Mouse (Mus musculus) CH12.LX (cell line): Measurements from ENCODE around the gene Daxx. TPM values are rescaled to one million over a fixed set of nuclear protein-coding genes. Genes with fewer than 3 reads are reported as not detected.
"Not testable (repeated sequence)": the region's sequence is repeated elsewhere in the genome, so short reads cannot be mapped to it uniquely, and the experiment has no call there.

Experiments used
- DNase-seq: peaks from one replicate; pipeline ENCODE4 v3.0.0-alpha.2; 2013; ENCODE audit errors: extremely low read depth
- H3K27ac ChIP-seq: 2 replicates; pipeline ENCODE4 v1.5.1; 2012; ENCODE audit warnings: low read depth, mild to moderate bottlenecking, control low read depth, moderate library complexity; ENCODE audit not compliant: insufficient read depth
- H3K27me3 ChIP-seq: replicated peaks from 2 replicates; pipeline ENCODE3; 2012; ENCODE audit warnings: inconsistent platforms
- H3K36me3 ChIP-seq, 2 experiments: replicated peaks in 1 of 2; 2 replicates each; pipeline versions ENCODE3 to v1.6.1; 2012; ENCODE audit warnings: inconsistent platforms in 1 of 2, low read length in 1 of 2, mild to moderate bottlenecking in 1 of 2, mixed read lengths in 1 of 2, moderate library complexity in 1 of 2; ENCODE audit not compliant: control insufficient read depth in 1 of 2, insufficient read depth in 1 of 2
- H3K4me1 ChIP-seq, 2 experiments: 2 replicates each; pipeline ENCODE4 v1.6.1; 2012; ENCODE audit warnings: inconsistent platforms in 1 of 2, moderate library complexity in 1 of 2; ENCODE audit not compliant: insufficient read depth in 2 of 2, control insufficient read depth in 1 of 2
- H3K4me2 ChIP-seq: 2 replicates; pipeline ENCODE4 v1.6.1; 2012; ENCODE audit warnings: low read depth, mild to moderate bottlenecking, control low read depth; ENCODE audit not compliant: poor library complexity, insufficient read depth, severe bottlenecking
- H3K4me3 ChIP-seq, 3 experiments: fragments of 150-350 bp in 1 of 3; sonication (generic) in 1 of 3; replicated peaks in 1 of 3; 2 replicates each; pipeline versions ENCODE3 to v1.5.1; 2011 to 2012; ENCODE audit warnings: low read depth in 2 of 3, low read length in 2 of 3, mild to moderate bottlenecking in 2 of 3, moderate library complexity in 2 of 3, control low read depth in 1 of 3, improper control_type of control experiment in 1 of 3, inconsistent platforms in 1 of 3, mixed read lengths in 1 of 3; ENCODE audit not compliant: poor library complexity in 1 of 3
- H3K79me2 ChIP-seq: replicated peaks from 2 replicates; pipeline ENCODE4 v1.6.1; 2012; ENCODE audit warnings: mild to moderate bottlenecking, moderate library complexity; ENCODE audit not compliant: control insufficient read depth, poor library complexity, insufficient read depth, severe bottlenecking; ENCODE audit errors: extremely low read depth
- H3K9ac ChIP-seq: 2 replicates; pipeline ENCODE4 v1.6.1; 2012; ENCODE audit warnings: low read depth, mild to moderate bottlenecking, control low read depth, moderate library complexity; ENCODE audit not compliant: insufficient read depth
- H3K9me3 ChIP-seq: replicated peaks from 2 replicates; pipeline ENCODE3; 2012; ENCODE audit warnings: low read length, inconsistent platforms, mixed read lengths
- BHLHE40 ChIP-seq: IDR thresholded peaks from 2 replicates; pipeline ENCODE4 v1.6.1; 2011; ENCODE audit warnings: mild to moderate bottlenecking, low read depth, low read length, improper control_type of control experiment
- CHD2 ChIP-seq: IDR thresholded peaks from 2 replicates; pipeline ENCODE4 v1.6.1; 2011; ENCODE audit warnings: low read length, improper control_type of control experiment
- E2F4 ChIP-seq: IDR thresholded peaks from 2 replicates; pipeline ENCODE4 v1.6.1; 2011; ENCODE audit warnings: low read depth, low read length, improper control_type of control experiment; ENCODE audit not compliant: insufficient replicate concordance
- ELF1 ChIP-seq: IDR thresholded peaks from 2 replicates; pipeline ENCODE4 v1.6.1; 2014; ENCODE audit warnings: low read depth, mild to moderate bottlenecking, inconsistent platforms, low read length, improper control_type of control experiment
- EP300 ChIP-seq: IDR thresholded peaks from 2 replicates; pipeline ENCODE4 v1.6.1; 2011; ENCODE audit warnings: low read length, improper control_type of control experiment
- ETS1 ChIP-seq: conservative IDR thresholded peaks from 2 replicates; pipeline ENCODE4 v1.6.1; 2012; ENCODE audit warnings: low read depth, mild to moderate bottlenecking, inconsistent platforms, low read length, improper control_type of control experiment, moderate library complexity
- IRF4 ChIP-seq: IDR thresholded peaks from 2 replicates; pipeline ENCODE4 v1.6.1; 2014; ENCODE audit warnings: low read depth, mild to moderate bottlenecking, inconsistent platforms, low read length, improper control_type of control experiment
- JUN ChIP-seq: IDR thresholded peaks from 2 replicates; pipeline ENCODE4 v1.6.1; 2011; ENCODE audit warnings: low read depth, mild to moderate bottlenecking, low read length, improper control_type of control experiment, moderate library complexity; ENCODE audit not compliant: insufficient read depth
- JUND ChIP-seq: conservative IDR thresholded peaks from 2 replicates; pipeline ENCODE4 v1.6.1; 2011; ENCODE audit warnings: low read depth, low read length, improper control_type of control experiment
- MAFK ChIP-seq: IDR thresholded peaks from 2 replicates; pipeline ENCODE4 v1.6.1; 2011; ENCODE audit warnings: low read length, improper control_type of control experiment; ENCODE audit not compliant: insufficient replicate concordance
- MAX ChIP-seq: IDR thresholded peaks from 2 replicates; pipeline ENCODE4 v1.6.1; 2011; ENCODE audit warnings: low read length, improper control_type of control experiment
- MAZ ChIP-seq: IDR thresholded peaks from 2 replicates; pipeline ENCODE4 v1.6.1; 2012; ENCODE audit warnings: low read depth, mild to moderate bottlenecking, inconsistent platforms, low read length, improper control_type of control experiment, moderate library complexity
- MXI1 ChIP-seq: IDR thresholded peaks from 2 replicates; pipeline ENCODE4 v1.6.1; 2011; ENCODE audit warnings: mild to moderate bottlenecking, low read depth, low read length, improper control_type of control experiment
- MYC ChIP-seq: IDR thresholded peaks from 2 replicates; pipeline ENCODE4 v1.6.1; 2011; ENCODE audit warnings: low read depth, mild to moderate bottlenecking, improper control_type of control experiment, low read length
- PAX5 ChIP-seq: IDR thresholded peaks from 2 replicates; pipeline ENCODE4 v1.6.1; 2012; ENCODE audit warnings: low read length, inconsistent platforms, mixed read lengths
- POLR2A ChIP-seq: IDR thresholded peaks from 2 replicates; pipeline ENCODE4 v1.6.1; 2011; ENCODE audit warnings: low read depth, mild to moderate bottlenecking, improper control_type of control experiment, low read length
- RAD21 ChIP-seq: IDR thresholded peaks from 2 replicates; pipeline ENCODE4 v1.6.1; 2011; ENCODE audit warnings: low read depth, mild to moderate bottlenecking, low read length, improper control_type of control experiment, moderate library complexity
- RCOR1 ChIP-seq: conservative IDR thresholded peaks from 2 replicates; pipeline ENCODE4 v1.6.1; 2012; ENCODE audit warnings: low read depth, mild to moderate bottlenecking, inconsistent platforms, low read length, improper control_type of control experiment
- SIN3A ChIP-seq: IDR thresholded peaks from 2 replicates; pipeline ENCODE4 v1.6.1; 2012; ENCODE audit warnings: low read length, improper control_type of control experiment, inconsistent platforms
- SMC3 ChIP-seq: IDR thresholded peaks from 2 replicates; pipeline ENCODE4 v1.6.1; 2011; ENCODE audit warnings: low read depth, low read length, improper control_type of control experiment
- TBP ChIP-seq: conservative IDR thresholded peaks from 2 replicates; pipeline ENCODE4 v1.6.1; 2011; ENCODE audit warnings: low read depth, low read length, improper control_type of control experiment
- TCF12 ChIP-seq: IDR thresholded peaks from 2 replicates; pipeline ENCODE4 v1.6.1; 2014; ENCODE audit warnings: low read depth, mild to moderate bottlenecking, inconsistent platforms, low read length, improper control_type of control experiment
- ZMIZ1 ChIP-seq: IDR thresholded peaks from 2 replicates; pipeline ENCODE4 v1.6.1; 2012; ENCODE audit warnings: low read depth, mild to moderate bottlenecking, inconsistent platforms, low read length, improper control_type of control experiment
- ZNF384 ChIP-seq: IDR thresholded peaks from 2 replicates; pipeline ENCODE4 v1.6.1; 2012; ENCODE audit warnings: low read depth, low read length, improper control_type of control experiment, inconsistent platforms
- dilution Hi-C: fragments of 300-500 bp; cut with MboI; formaldehyde crosslinking; loops from 2 replicates; pipeline ENCODE4 v1.14.3; 2020; ENCODE audit warnings: low sequenced_read_pairs; ENCODE audit not compliant: extremely low pct_unique_long_range_greater_than_20kb, extremely low pct_ligation_motif_present
- in situ Hi-C: fragments of 300-500 bp; cut with MboI; formaldehyde crosslinking; loops from 3 replicates; pipeline ENCODE4 v1.14.3; 2019; ENCODE audit warnings: low sequenced_read_pairs, low pct_ligation_motif_present, low pct_unique_long_range_greater_than_20kb, mixed read lengths
- polyA plus RNA-seq: library from polyadenylated mRNA; unstranded; fragments of >175 nt; gene quantifications from 2 replicates; pipeline ENCODE4 v1.2.1, GENCODE M21; 2012; ENCODE audit warnings: low read depth; ENCODE audit not compliant: insufficient read length
- total RNA-seq, 2 experiments: library from RNA; depleted of rRNA; stranded (reverse); fragments of 300-350 nt in 1 of 2; fragments of >200 nt in 1 of 2; gene quantifications; 2 replicates each; pipeline ENCODE4 v1.2.3; 2012 to 2014

The Daxx gene
- total and polyA plus RNA-seq, 3 experiments = 32.3 to 53.0 (median 33.8) TPM

GRCm38 (mm10) chr17:33888230-33888629, 21.0 kb upstream of the Daxx start:
- H3K4me3 ChIP-seq, in situ Hi-C loops, H3K4me2 ChIP-seq, DNase-seq, H3K9me3 ChIP-seq, H3K27me3 ChIP-seq, H3K27ac ChIP-seq, dilution Hi-C loops: not testable (repeated sequence)
- Histone ChIP-seq H3K9ac (peak overlapping the region; percentile 14; the same call in 1 of the 2 replicates), H3K36me3 (peaks cover 9 to 14% of the 10 kb centered on the region in 2 experiments), H3K79me2 (peaks cover 27% of the 10 kb centered on the region), H3K4me1 (peaks cover 0 to 11% of the 10 kb centered on the region in 2 experiments; a peak in 1 of 4 replicates)

- H3K9ac ChIP-seq = peak overlapping the region; percentile 73
- peaks cover 7 to 12% of the 10 kb centered on the region in 2 experiments for H3K36me3 ChIP-seq
- in situ Hi-C loops, DNase-seq, H3K27me3 ChIP-seq, H3K9me3 ChIP-seq, dilution Hi-C loops: not testable (repeated sequence)
- H3K4me3 ChIP-seq = peak overlapping the region; percentile 73 to 95 (median 73)
- peak overlapping the region; percentile 56; the same call in 1 of the 2 replicates for H3K27ac ChIP-seq
- H3K4me1 ChIP-seq = peaks cover 0 to 11% of the 10 kb centered on the region in 2 experiments; a peak in 1 of 4 replicates
- peaks cover 27% of the 10 kb centered on the region for H3K79me2 ChIP-seq
- H3K4me2 ChIP-seq = peak overlapping the region; percentile 50
Measured at GRCm38 (mm10) chr17:33889941-33890532, 19.2 kb upstream of the Daxx start.

- DNase-seq = peak; percentile 99
- in situ Hi-C loops = no loop called here
- Histone ChIP-seq H3K9me3 (no peaks in the 10 kb centered on the region), H3K27me3 (peaks cover 3% of the 10 kb centered on the region), H3K9ac (peak within 1 kb of the TSS; percentile 73), H3K4me2 (peak within 1 kb of the TSS; percentile 81), H3K36me3 (peaks cover 7 to 12% of the 10 kb centered on the region in 2 experiments), H3K79me2 (peaks cover 27% of the 10 kb centered on the region), H3K4me1 (peaks cover 0 to 11% of the 10 kb centered on the region in 2 experiments; a peak in 1 of 4 replicates), H3K27ac (peak within 1 kb of the TSS; percentile 56; the same call in 1 of the 2 replicates), H3K4me3 (peak within 1 kb of the TSS; percentile 73 to 95 (median 73))
- dilution Hi-C loops = no loop called here
- TF ChIP-seq TCF12 (peak; percentile 73), RAD21 (peak; percentile 21), MAZ (no peak), MAX (peak; percentile 93), ETS1 (peak; percentile 14; the same call in 1 of the 2 replicates), E2F4 (peak; percentile 61; the same call in 1 of the 2 replicates), EP300 (0 out of 2 replicates have a peak, but pooled peaks have one; percentile 8), MYC (peak; percentile 95), JUN (no peak), TBP (peak; percentile 54; the same call in 1 of the 2 replicates), SMC3 (peak; percentile 49), ZNF384 (no peak; the same call in 1 of the 2 replicates), CHD2 (peak; percentile 55), BHLHE40 (peak; percentile 68), SIN3A (peak; percentile 92), PAX5 (no peak), JUND (no peak), ELF1 (peak; percentile 96), POLR2A (peak; percentile 82), IRF4 (peak; percentile 70; the same call in 1 of the 2 replicates), MAFK (0 out of 2 replicates have a peak, but pooled peaks have one; percentile 30), RCOR1 (0 out of 2 replicates have a peak, but pooled peaks have one; percentile 36), ZMIZ1 (0 out of 2 replicates have a peak, but pooled peaks have one; percentile 22), MXI1 (peak; percentile 79; the same call in 1 of the 2 replicates)
Measured at GRCm38 (mm10) chr17:33890533-33891059, 18.6 kb upstream of the Daxx start, which contains the start of gene Kifc1. TSS of gene Kifc1 (minus strand) at chr17:33890661.
